Mouse (Mus musculus): ENCODE data around the gene Lyar.
A peak's percentile ranks its signal among the peaks of the same experiment; 100 is the strongest.

Gene Lyar

DNA sequence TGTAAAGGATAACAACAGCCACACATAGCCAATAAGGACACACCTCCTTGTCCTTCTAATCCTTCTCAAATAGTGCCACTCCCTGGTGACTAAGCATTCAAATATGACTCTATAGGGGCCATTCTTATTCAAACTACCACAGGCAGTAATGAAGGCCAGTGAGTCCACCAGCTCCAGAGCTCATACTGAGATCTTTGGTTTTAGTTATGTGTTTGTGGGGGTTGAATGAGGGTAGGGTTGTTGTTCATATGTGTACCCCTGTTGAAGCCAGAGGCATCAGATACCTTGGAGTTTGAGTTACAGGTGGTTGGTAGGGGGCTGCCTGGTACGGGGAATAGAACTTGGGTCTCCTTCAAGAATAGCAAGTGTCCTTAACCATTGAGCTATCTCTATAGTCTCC, 36.3 kb downstream of the Lyar start:
- DNase-seq, result no peak

DNA sequence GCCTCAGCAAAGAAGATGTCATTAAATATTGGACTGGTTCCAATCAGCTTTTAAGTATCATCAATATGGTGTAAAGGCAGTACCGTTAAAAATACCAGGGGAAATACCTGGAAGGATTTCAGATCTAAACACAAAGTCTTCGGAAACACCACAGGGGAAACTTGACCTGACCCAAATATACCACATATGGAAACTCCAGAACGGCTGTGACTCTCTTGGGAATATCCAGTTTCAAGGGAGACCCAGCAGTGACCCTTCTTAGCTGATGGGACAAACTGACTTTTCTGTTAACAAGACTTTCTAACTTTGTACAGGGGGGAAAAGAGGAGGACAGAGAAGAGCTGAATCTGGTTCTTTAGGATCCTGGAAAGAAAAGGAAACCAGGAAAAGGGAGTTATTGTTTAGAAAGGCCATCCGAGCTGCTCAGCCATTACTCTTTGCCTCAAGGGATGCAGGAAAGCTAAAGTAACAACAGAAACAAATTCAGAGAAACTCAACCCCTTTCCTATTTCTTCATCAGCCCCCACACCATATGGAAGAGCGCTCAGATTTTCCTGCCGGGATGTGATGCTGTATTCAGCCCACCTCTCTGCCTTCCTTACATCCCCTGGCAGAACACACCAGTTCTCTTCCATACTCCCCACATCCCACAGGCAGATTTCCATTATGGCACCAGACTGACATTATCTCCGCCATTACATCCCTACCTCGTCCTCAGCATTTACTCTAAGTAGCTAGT, 37.9 kb downstream of the Lyar start:
- DNase-seq, result no peak

DNA sequence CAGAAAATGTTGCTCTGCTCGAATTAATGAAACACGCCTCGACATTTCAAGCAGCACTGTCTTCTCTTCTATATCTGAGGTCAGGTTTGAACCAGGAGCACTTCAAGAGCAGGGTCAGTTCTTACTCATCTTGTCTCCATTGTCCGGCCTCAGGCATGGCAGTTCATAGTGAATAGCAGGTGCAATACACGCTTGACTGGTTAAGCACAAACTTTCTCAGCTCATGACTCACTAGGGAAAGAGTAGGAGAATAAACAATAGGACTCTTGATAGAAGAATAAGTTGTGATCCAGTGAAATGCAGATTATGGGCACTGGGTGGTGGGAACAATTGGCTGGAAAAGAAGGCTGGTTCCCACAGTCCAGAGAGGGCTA, 38.5 kb downstream of the Lyar start:
- DNase-seq, result no peak

GRCm38 (mm10) chr5:38259455-38260106, 39.3 kb downstream of the Lyar start:
- DNase-seq, result no peak

- DNase-seq, result peak; percentile 82
Measured at GRCm38 (mm10) chr5:38260107-38260682, 39.9 kb downstream of the Lyar start, which contains the start of gene Tmem128. Tmem128 (plus strand) TSS chr5:38260185.

DNA sequence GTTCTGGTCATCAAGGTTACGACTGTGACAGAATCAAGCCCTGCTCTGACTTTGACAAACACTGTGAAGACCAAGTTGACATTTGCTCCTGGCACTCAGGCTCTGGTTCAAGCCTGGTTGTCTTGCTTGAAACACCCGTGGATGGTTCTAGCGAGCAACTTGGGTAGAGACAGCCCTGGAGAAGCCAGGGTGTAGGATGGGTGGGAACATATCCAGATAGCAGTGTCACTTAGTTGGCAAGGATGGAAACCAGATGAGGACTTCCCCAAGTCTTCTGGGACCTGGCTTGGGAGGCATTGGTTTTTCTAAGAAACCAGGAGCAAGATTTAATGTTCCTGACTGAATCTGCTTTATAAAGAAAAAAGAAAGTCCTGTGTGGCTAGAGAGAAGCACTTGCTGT, 50.7 kb downstream of the Lyar start:
- no peak for DNase-seq

- no peak for DNase-seq
Measured at GRCm38 (mm10) chr5:38273831-38274230, 53.6 kb downstream of the Lyar start.

DNA sequence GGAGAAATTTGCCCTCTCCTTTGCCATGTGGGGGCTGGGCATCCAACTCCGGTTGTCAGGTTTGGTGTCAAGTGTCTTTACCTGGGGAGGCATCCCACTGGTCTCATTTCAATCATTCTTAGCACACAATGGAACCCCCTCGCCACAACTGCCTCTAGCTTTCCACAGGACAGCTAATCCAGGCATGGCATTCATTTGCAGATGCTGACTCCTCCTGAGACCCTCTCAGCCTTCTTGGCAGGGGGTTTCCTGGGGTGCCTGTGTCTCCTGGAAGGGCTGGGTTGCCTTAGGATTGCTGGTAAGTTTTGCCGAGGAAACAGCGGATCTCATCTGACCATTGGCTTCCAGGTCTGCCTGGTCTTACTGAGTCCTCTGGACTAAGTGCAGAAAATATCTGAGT, 55.5 kb downstream of the Lyar start, which contains the start of gene Otop1:
Gene Otop1, plus strand, starts transcription at position 202 of the 400 bp plus-strand sequence.
- no peak for DNase-seq

DNA sequence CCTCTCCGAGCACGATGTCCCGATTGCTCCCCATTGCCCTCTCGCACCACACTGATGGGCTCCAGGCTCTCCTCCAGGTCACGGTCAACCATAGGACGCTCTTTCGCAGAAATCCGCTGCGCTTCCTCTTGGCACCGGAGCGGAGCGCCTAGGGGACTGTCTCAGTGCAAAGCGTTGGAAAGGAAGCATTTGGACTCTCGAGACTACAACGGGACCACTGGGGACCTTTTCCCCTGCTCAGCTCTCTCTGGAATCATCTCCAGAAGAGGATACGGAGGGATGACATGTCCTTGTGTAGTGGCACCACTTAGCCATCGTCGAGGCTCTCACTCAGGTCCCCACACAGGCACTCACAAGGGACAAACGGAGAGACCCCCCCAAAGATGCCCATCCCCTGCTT, 56.2 kb downstream of the Lyar start:
- no peak for DNase-seq

DNA sequence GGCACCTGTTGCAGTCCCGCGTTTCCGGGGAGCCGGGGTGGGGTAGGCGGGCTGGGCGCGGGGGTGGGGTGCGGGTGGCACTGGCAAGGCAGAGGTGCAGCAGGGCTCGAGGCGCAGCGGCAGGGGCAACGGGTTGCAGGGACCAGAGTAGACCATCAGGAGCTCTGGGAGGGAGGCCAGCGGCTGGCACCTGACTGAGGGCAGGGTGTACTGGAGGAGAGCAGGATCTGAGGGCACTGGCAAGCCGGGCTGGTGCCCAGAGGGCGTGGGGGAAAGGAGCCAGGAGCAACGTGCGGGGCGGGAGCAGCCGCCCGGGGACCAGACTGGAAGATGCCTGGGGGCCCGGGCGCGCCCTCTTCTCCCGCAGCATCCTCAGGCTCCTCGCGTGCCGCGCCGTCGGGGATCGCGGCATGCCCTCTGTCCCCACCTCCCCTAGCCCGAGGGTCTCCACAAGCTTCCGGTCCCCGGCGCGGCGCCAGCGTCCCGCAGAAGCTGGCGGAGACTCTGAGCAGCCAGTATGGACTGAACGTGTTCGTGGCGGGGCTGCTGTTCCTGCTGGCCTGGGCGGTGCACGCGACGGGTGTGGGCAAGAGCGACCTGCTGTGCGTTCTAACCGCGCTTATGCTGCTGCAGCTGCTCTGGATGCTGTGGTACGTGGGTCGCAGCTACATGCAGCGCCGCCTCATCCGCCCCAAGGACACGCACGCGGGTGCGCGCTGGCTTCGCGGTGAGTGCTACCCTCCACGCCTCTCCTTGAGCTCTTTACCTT, 57.0 kb downstream of the Lyar start:
- no peak for DNase-seq

DNA sequence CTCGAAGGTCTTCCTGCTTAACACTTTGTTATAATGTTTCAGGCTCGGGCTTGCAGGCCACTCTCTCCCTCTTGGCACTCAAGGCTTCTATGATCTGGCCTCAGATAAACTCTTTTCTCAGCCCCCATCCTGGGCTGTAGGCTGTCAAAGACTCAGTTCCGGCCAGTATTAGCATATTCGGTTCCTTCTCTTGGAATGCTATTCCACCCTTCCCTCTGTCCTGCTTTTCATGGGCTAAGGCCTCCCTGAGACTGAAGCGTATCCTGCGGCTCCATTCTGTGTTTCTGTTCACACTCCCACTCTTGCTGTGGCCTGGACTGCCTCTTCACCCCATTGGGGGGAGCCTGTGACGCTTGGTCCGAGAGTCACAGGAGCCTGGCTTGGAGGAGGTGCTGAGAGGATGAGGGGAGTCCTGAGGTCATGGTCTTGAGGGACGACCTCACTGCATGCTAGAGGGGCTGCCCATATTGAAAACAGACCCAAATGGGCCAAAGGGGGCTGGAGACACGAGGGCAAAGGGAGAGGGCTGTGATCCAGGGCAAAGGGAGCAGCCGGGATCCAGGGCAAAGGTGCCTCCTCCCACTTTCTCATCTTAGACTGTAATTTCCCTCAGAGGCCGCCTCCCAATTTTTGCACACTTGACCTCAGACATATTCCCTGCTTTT, 57.8 kb downstream of the Lyar start:
- DNase-seq, result no peak

DNA sequence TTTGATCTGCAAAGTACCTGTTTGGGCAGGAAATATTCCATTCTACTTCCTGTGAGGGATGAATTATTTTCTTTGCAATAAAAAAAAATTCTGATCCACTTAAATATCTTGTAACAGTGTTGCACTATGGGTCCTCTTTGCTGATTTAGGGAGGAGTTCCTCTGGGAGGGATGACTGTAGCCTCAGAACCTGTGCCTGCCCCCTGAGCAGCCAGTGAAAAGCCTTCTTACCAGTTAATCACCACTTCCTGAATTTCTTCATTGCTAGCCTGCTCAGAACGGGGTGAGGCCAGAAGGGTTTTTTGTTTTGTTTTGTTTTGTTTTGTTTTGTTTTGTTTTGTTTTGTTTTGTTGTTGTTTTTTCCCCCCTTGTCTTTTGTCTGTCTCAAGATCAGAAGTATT, 59.8 kb downstream of the Lyar start:
- DNase-seq, result no peak

Data from kidney, adult 18-20 months (tissue).